Mouse (Mus musculus) CH12.LX (cell line): Measurements from ENCODE around the gene Arsb. TPM values are rescaled to one million over a fixed set of nuclear protein-coding genes. Genes with fewer than 3 reads are reported as not detected.

ENCODE experiments used
- DNase-seq: peaks from one replicate; pipeline ENCODE4 v3.0.0-alpha.2; 2013; ENCODE audit errors: extremely low read depth
- H3K27ac ChIP-seq: 2 replicates; pipeline ENCODE4 v1.5.1; 2012; ENCODE audit warnings: low read depth, mild to moderate bottlenecking, control low read depth, moderate library complexity; ENCODE audit not compliant: insufficient read depth
- H3K27me3 ChIP-seq: replicated peaks from 2 replicates; pipeline ENCODE3; 2012; ENCODE audit warnings: inconsistent platforms
- H3K36me3 ChIP-seq, 2 experiments: replicated peaks in 1 of 2; 2 replicates each; pipeline versions ENCODE3 to v1.6.1; 2012; ENCODE audit warnings: inconsistent platforms in 1 of 2, low read length in 1 of 2, mild to moderate bottlenecking in 1 of 2, mixed read lengths in 1 of 2, moderate library complexity in 1 of 2; ENCODE audit not compliant: control insufficient read depth in 1 of 2, insufficient read depth in 1 of 2
- H3K4me1 ChIP-seq, 2 experiments: 2 replicates each; pipeline ENCODE4 v1.6.1; 2012; ENCODE audit warnings: inconsistent platforms in 1 of 2, moderate library complexity in 1 of 2; ENCODE audit not compliant: insufficient read depth in 2 of 2, control insufficient read depth in 1 of 2
- H3K4me2 ChIP-seq: 2 replicates; pipeline ENCODE4 v1.6.1; 2012; ENCODE audit warnings: low read depth, mild to moderate bottlenecking, control low read depth; ENCODE audit not compliant: poor library complexity, insufficient read depth, severe bottlenecking
- H3K4me3 ChIP-seq, 3 experiments: fragments of 150-350 bp in 1 of 3; sonication (generic) in 1 of 3; replicated peaks in 1 of 3; 2 replicates each; pipeline versions ENCODE3 to v1.5.1; 2011 to 2012; ENCODE audit warnings: low read depth in 2 of 3, low read length in 2 of 3, mild to moderate bottlenecking in 2 of 3, moderate library complexity in 2 of 3, control low read depth in 1 of 3, improper control_type of control experiment in 1 of 3, inconsistent platforms in 1 of 3, mixed read lengths in 1 of 3; ENCODE audit not compliant: poor library complexity in 1 of 3
- H3K79me2 ChIP-seq: replicated peaks from 2 replicates; pipeline ENCODE4 v1.6.1; 2012; ENCODE audit warnings: mild to moderate bottlenecking, moderate library complexity; ENCODE audit not compliant: control insufficient read depth, poor library complexity, insufficient read depth, severe bottlenecking; ENCODE audit errors: extremely low read depth
- H3K9ac ChIP-seq: 2 replicates; pipeline ENCODE4 v1.6.1; 2012; ENCODE audit warnings: low read depth, mild to moderate bottlenecking, control low read depth, moderate library complexity; ENCODE audit not compliant: insufficient read depth
- H3K9me3 ChIP-seq: replicated peaks from 2 replicates; pipeline ENCODE3; 2012; ENCODE audit warnings: low read length, inconsistent platforms, mixed read lengths
- E2F4 ChIP-seq: IDR thresholded peaks from 2 replicates; pipeline ENCODE4 v1.6.1; 2011; ENCODE audit warnings: low read depth, low read length, improper control_type of control experiment; ENCODE audit not compliant: insufficient replicate concordance
- ELF1 ChIP-seq: IDR thresholded peaks from 2 replicates; pipeline ENCODE4 v1.6.1; 2014; ENCODE audit warnings: low read depth, mild to moderate bottlenecking, inconsistent platforms, low read length, improper control_type of control experiment
- EP300 ChIP-seq: IDR thresholded peaks from 2 replicates; pipeline ENCODE4 v1.6.1; 2011; ENCODE audit warnings: low read length, improper control_type of control experiment
- ETS1 ChIP-seq: conservative IDR thresholded peaks from 2 replicates; pipeline ENCODE4 v1.6.1; 2012; ENCODE audit warnings: low read depth, mild to moderate bottlenecking, inconsistent platforms, low read length, improper control_type of control experiment, moderate library complexity
- MAX ChIP-seq: IDR thresholded peaks from 2 replicates; pipeline ENCODE4 v1.6.1; 2011; ENCODE audit warnings: low read length, improper control_type of control experiment
- MEF2A ChIP-seq: IDR thresholded peaks from 2 replicates; pipeline ENCODE4 v1.6.1; 2014; ENCODE audit warnings: low read depth, mild to moderate bottlenecking, inconsistent platforms, low read length, improper control_type of control experiment, borderline replicate concordance
- MXI1 ChIP-seq: IDR thresholded peaks from 2 replicates; pipeline ENCODE4 v1.6.1; 2011; ENCODE audit warnings: mild to moderate bottlenecking, low read depth, low read length, improper control_type of control experiment
- MYC ChIP-seq: IDR thresholded peaks from 2 replicates; pipeline ENCODE4 v1.6.1; 2011; ENCODE audit warnings: low read depth, mild to moderate bottlenecking, improper control_type of control experiment, low read length
- RCOR1 ChIP-seq: conservative IDR thresholded peaks from 2 replicates; pipeline ENCODE4 v1.6.1; 2012; ENCODE audit warnings: low read depth, mild to moderate bottlenecking, inconsistent platforms, low read length, improper control_type of control experiment
- SIN3A ChIP-seq: IDR thresholded peaks from 2 replicates; pipeline ENCODE4 v1.6.1; 2012; ENCODE audit warnings: low read length, improper control_type of control experiment, inconsistent platforms
- TBP ChIP-seq: conservative IDR thresholded peaks from 2 replicates; pipeline ENCODE4 v1.6.1; 2011; ENCODE audit warnings: low read depth, low read length, improper control_type of control experiment
- TCF12 ChIP-seq: IDR thresholded peaks from 2 replicates; pipeline ENCODE4 v1.6.1; 2014; ENCODE audit warnings: low read depth, mild to moderate bottlenecking, inconsistent platforms, low read length, improper control_type of control experiment
- ZKSCAN1 ChIP-seq: IDR thresholded peaks from 2 replicates; pipeline ENCODE4 v1.6.1; 2012; ENCODE audit warnings: low read depth, inconsistent platforms, low read length, improper control_type of control experiment, borderline replicate concordance
- ZNF384 ChIP-seq: IDR thresholded peaks from 2 replicates; pipeline ENCODE4 v1.6.1; 2012; ENCODE audit warnings: low read depth, low read length, improper control_type of control experiment, inconsistent platforms
- dilution Hi-C: fragments of 300-500 bp; cut with MboI; formaldehyde crosslinking; loops from 2 replicates; pipeline ENCODE4 v1.14.3; 2020; ENCODE audit warnings: low sequenced_read_pairs; ENCODE audit not compliant: extremely low pct_unique_long_range_greater_than_20kb, extremely low pct_ligation_motif_present
- in situ Hi-C: fragments of 300-500 bp; cut with MboI; formaldehyde crosslinking; loops from 3 replicates; pipeline ENCODE4 v1.14.3; 2019; ENCODE audit warnings: low sequenced_read_pairs, low pct_ligation_motif_present, low pct_unique_long_range_greater_than_20kb, mixed read lengths
- polyA plus RNA-seq: library from polyadenylated mRNA; unstranded; fragments of >175 nt; gene quantifications from 2 replicates; pipeline ENCODE4 v1.2.1, GENCODE M21; 2012; ENCODE audit warnings: low read depth; ENCODE audit not compliant: insufficient read length
- total RNA-seq, 2 experiments: library from RNA; depleted of rRNA; stranded (reverse); fragments of 300-350 nt in 1 of 2; fragments of >200 nt in 1 of 2; gene quantifications; 2 replicates each; pipeline ENCODE4 v1.2.3; 2012 to 2014

Arsb gene
- total and polyA plus RNA-seq, 3 experiments, result 1.0 to 9.8 (median 2.0) TPM

DNA sequence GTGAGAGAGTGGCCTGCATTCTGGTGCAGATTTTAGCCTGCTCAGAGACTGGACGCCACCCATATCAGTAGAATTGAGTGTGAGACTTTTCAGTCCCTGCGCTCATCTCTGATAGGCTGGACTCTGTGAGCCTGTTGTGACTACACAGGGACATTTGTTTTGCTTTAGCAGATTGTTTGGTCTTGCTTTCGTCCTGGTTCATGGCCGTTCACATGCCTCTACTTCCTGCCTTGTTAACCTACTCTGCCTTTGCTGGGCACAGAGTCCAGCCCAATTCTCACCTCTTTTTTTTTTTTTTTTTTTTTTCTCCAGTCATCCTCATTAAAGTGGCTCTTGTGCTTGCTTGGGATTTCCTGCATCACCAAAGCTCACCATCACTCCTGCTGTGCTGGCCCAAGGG, 79.2 kb downstream of the Arsb start:
- DNase-seq, result peak; percentile 15
- no peaks in the 10 kb centered on the region for H3K79me2 ChIP-seq
- TF ChIP-seq ZNF384 (peak; percentile 54), ELF1 (no peak)
- TF ChIP-seq, all 38 proteins: peak for 1
- dilution Hi-C loops (no loop called here), in situ Hi-C loops (no loop called here)
- H3K9me3 ChIP-seq, result no peaks in the 10 kb centered on the region
- no peak overlapping the region for H3K9ac ChIP-seq
- H3K4me1 ChIP-seq, result peaks cover 16 to 64% of the 10 kb centered on the region in 2 experiments
- H3K4me3 ChIP-seq, result peak overlapping the region in 1 of 3 experiments; percentile 62
- no peaks in the 10 kb centered on the region for H3K27me3 ChIP-seq
- no peak overlapping the region for H3K4me2 ChIP-seq
- H3K27ac ChIP-seq, result no peak overlapping the region
- H3K36me3 ChIP-seq, result peaks cover 0 to 2% of the 10 kb centered on the region in 2 experiments

GRCm38 (mm10) chr13:93852419-93853138, 81.1 kb downstream of the Arsb start:
- peak; percentile 9; the same call in 1 of the 2 replicates for TF ChIP-seq MEF2A
- TF ChIP-seq MAX, result peak; percentile 56; the same call in 1 of the 2 replicates
- peak; percentile 60 for TF ChIP-seq ELF1
- TF ChIP-seq ETS1, result 0 out of 2 replicates have a peak, but pooled peaks have one; percentile 11
- 0 out of 2 replicates have a peak, but pooled peaks have one; percentile 8 for TF ChIP-seq TBP
- no peak for TF ChIP-seq ZKSCAN1
- TF ChIP-seq MXI1, result peak; percentile 40; the same call in 1 of the 2 replicates
- no peak for TF ChIP-seq E2F4
- no peak for TF ChIP-seq SIN3A
- no peak for TF ChIP-seq TCF12
- TF ChIP-seq MYC, result 0 out of 2 replicates have a peak, but pooled peaks have one; percentile 36
- TF ChIP-seq EP300, result 0 out of 2 replicates have a peak, but pooled peaks have one; percentile 39
- TF ChIP-seq RCOR1, result no peak
- in situ Hi-C loops, result no loop called here
- DNase-seq, result peak; percentile 66

More at GRCm38 (mm10) chr13:93852419-93853138, 81.1 kb downstream of the Arsb start:
- Histone ChIP-seq H3K4me1 (peaks cover 14 to 58% of the 10 kb centered on the region in 2 experiments), H3K4me3 (peak overlapping the region in 2 of 3 experiments; percentile 29 to 62), H3K4me2 (peak overlapping the region; percentile 47; the same call in 1 of the 2 replicates), H3K9ac (no peak overlapping the region; the same call in 1 of the 2 replicates), H3K36me3 (peaks cover 0 to 2% of the 10 kb centered on the region in 2 experiments), H3K27ac (peak overlapping the region; percentile 66), H3K79me2 (no peaks in the 10 kb centered on the region), H3K27me3 (no peaks in the 10 kb centered on the region), H3K9me3 (no peaks in the 10 kb centered on the region)
- dilution Hi-C loops, result no loop called here
